Mouse (Mus musculus) megakaryocyte-erythroid progenitor cell, adult 5-6 weeks (primary cell): ENCODE data around the gene Lgals1. TPM values are rescaled to one million over a fixed set of nuclear protein-coding genes. Genes with fewer than 3 reads are reported as not detected.

Source experiments
- ATAC-seq: replicated peaks from 2 replicates; pipeline ENCODE4 v1.8.0; 2016; ENCODE audit warnings: mild to moderate bottlenecking, inconsistent platforms; ENCODE audit not compliant: severe bottlenecking, poor library complexity, low FRiP score, low TSS enrichment
- total RNA-seq, 2 experiments: library from RNA; stranded (forward) in 1 of 2; stranded (reverse) in 1 of 2; fragments of 200-1000, 215-1000 nt in 1 of 2; fragments of >200 nt in 1 of 2; fragmentation: Nextera tagmentation in 1 of 2; gene quantifications; 2 replicates each; pipeline ENCODE4 v1.2.3; 2014 to 2017

The Lgals1 gene
- total RNA-seq, 2 experiments from 2014 or later: 54.9 to 91.1 TPM

GRCm38 (mm10) chr15:78930801-78931426 lies 4.4 kb downstream of the Lgals1 start:
- no peak for ATAC-seq

GRCm38 (mm10) chr15:78931577-78931976 lies 5.1 kb downstream of the Lgals1 start:
- ATAC-seq: peak; percentile 74

- peak; percentile 74 for ATAC-seq
Observed at GRCm38 (mm10) chr15:78934784-78935320, 8.3 kb downstream of the Lgals1 start, which contains the start of gene Nol12. TSS of gene Nol12 (plus strand) at chr15:78934933.

GRCm38 (mm10) chr15:78936403-78936802 lies 9.9 kb downstream of the Lgals1 start:
- no peak for ATAC-seq

- no peak for ATAC-seq
Observed at GRCm38 (mm10) chr15:78937311-78937710, 10.8 kb downstream of the Lgals1 start.

- no peak for ATAC-seq
Observed at GRCm38 (mm10) chr15:78937963-78938362, 11.4 kb downstream of the Lgals1 start.

GRCm38 (mm10) chr15:78940325-78940724 lies 13.8 kb downstream of the Lgals1 start:
- ATAC-seq: no peak

GRCm38 (mm10) chr15:78942663-78943062 lies 16.1 kb downstream of the Lgals1 start:
- ATAC-seq: peak; percentile 43

GRCm38 (mm10) chr15:78946232-78946631 lies 19.7 kb downstream of the Lgals1 start:
- ATAC-seq: no peak

GRCm38 (mm10) chr15:78947657-78948056 lies 21.1 kb downstream of the Lgals1 start, which contains the start of gene Triobp:
TSS of gene Triobp (plus strand) at chr15:78947724.
- peak; percentile 89 for ATAC-seq

GRCm38 (mm10) chr15:78948152-78948725 lies 21.7 kb downstream of the Lgals1 start:
- no peak for ATAC-seq

- ATAC-seq: no peak
Observed at GRCm38 (mm10) chr15:78948883-78949282, 22.4 kb downstream of the Lgals1 start.

- ATAC-seq: no peak
Observed at GRCm38 (mm10) chr15:78955663-78956062, 29.1 kb downstream of the Lgals1 start.

GRCm38 (mm10) chr15:78956351-78956750 lies 29.8 kb downstream of the Lgals1 start:
- ATAC-seq: no peak

- ATAC-seq: no peak
Observed at GRCm38 (mm10) chr15:78957021-78957420, 30.5 kb downstream of the Lgals1 start.

- ATAC-seq: no peak
Observed at GRCm38 (mm10) chr15:78959537-78959936, 33.0 kb downstream of the Lgals1 start.

GRCm38 (mm10) chr15:78960088-78960487 lies 33.6 kb downstream of the Lgals1 start:
- no peak for ATAC-seq

GRCm38 (mm10) chr15:78962885-78963284 lies 36.4 kb downstream of the Lgals1 start:
- ATAC-seq: peak; percentile 82

GRCm38 (mm10) chr15:78971626-78972025 lies 45.1 kb downstream of the Lgals1 start:
- no peak for ATAC-seq

- no peak for ATAC-seq
Observed at GRCm38 (mm10) chr15:78973950-78974349, 47.4 kb downstream of the Lgals1 start.

- no peak for ATAC-seq
Observed at GRCm38 (mm10) chr15:78977676-78978159, 51.2 kb downstream of the Lgals1 start.
